Mouse (Mus musculus) heart, postnatal 0 days (tissue): ENCODE results near the gene Flvcr1. TPM values are rescaled to one million over a fixed set of nuclear protein-coding genes. Genes with fewer than 3 reads are reported as not detected.

ENCODE experiments used
- ATAC-seq: fragments of 200-750 bp; cut with Nextera tagmentation; 2 replicates; pipeline ENCODE4 v1.8.0; 2017; ENCODE audit warnings: low read depth, moderate number of reproducible peaks, moderate library complexity; ENCODE audit not compliant: insufficient read depth
- DNase-seq: peaks from one replicate; pipeline ENCODE4 v3.0.0-alpha.2; 2016; ENCODE audit warnings: low spot score
- H3K27ac ChIP-seq: fragments of 300-500 bp; sonication (generic); 2 replicates; pipeline ENCODE4 v1.5.1; 2014; ENCODE audit warnings: low read depth, mild to moderate bottlenecking
- H3K27me3 ChIP-seq: fragments of 300-500 bp; sonication (generic); 2 replicates; pipeline ENCODE4 v1.6.1; 2014; ENCODE audit warnings: low read length, mixed read lengths; ENCODE audit not compliant: control insufficient read depth, insufficient read depth
- H3K36me3 ChIP-seq: fragments of 300-500 bp; sonication (generic); replicated peaks from 2 replicates; pipeline ENCODE4 v1.6.1; 2014; ENCODE audit warnings: low read length, mixed read lengths; ENCODE audit not compliant: control insufficient read depth, insufficient read depth
- H3K4me1 ChIP-seq: fragments of 300-500 bp; sonication (generic); 2 replicates; pipeline ENCODE4 v1.6.1; 2014; ENCODE audit warnings: antibody characterized with exemption; ENCODE audit not compliant: control insufficient read depth, insufficient read depth
- H3K4me2 ChIP-seq: fragments of 300-500 bp; sonication (generic); 2 replicates; pipeline ENCODE4 v1.6.1; 2014; ENCODE audit warnings: low read depth, mild to moderate bottlenecking, low read length, moderate library complexity
- H3K4me3 ChIP-seq: fragments of 300-500 bp; sonication (generic); 2 replicates; pipeline ENCODE4 v1.5.1; 2014; ENCODE audit warnings: low read depth, low read length
- H3K9ac ChIP-seq: fragments of 300-500 bp; sonication (generic); replicated peaks from 2 replicates; pipeline ENCODE4 v1.6.1; 2014; ENCODE audit warnings: low read depth, low read length, mixed read lengths
- H3K9me3 ChIP-seq: fragments of 300-500 bp; sonication (generic); replicated peaks from 2 replicates; pipeline ENCODE4 v1.6.1; 2016; ENCODE audit warnings: low read length; ENCODE audit not compliant: control insufficient read depth
- CTCF ChIP-seq: IDR thresholded peaks from 2 replicates; pipeline ENCODE4 v1.5.1; 2016; ENCODE audit warnings: antibody characterized with exemption, control low read depth, low read depth
- EP300 ChIP-seq: IDR thresholded peaks from 2 replicates; pipeline ENCODE4 v1.6.1; 2016; ENCODE audit warnings: antibody characterized with exemption, low read depth
- WGBS: fragments of 180-500 bp; shearing (Covaris S2); extraction: QIAGEN DNeasy Blood & Tissue Kit; methylation state at CpG from one replicate; pipeline ENCODE4 v1.1.7; 2014; 5-methylcytosine and 5-hydroxymethylcytosine counted together
- polyA plus RNA-seq: library from polyadenylated mRNA; unstranded; fragments of >200 nt; fragmentation: Nextera tagmentation; extraction: Ambion mirVana; gene quantifications from 2 replicates; pipeline ENCODE4 v1.2.1, GENCODE M21; 2015
- total RNA-seq: library from RNA; depleted of rRNA; stranded (reverse); fragments of >200 nt; gene quantifications from 2 replicates; pipeline ENCODE4 v1.2.3, GENCODE M21; 2014; ENCODE audit warnings: low replicate concordance

Gene Flvcr1
- total and polyA plus RNA-seq, 2 experiments from 2014 or later: 2.4 to 5.2 TPM

- H3K27me3 ChIP-seq: no peaks in the 10 kb centered on the region
- H3K4me3 ChIP-seq: no peak overlapping the region
- no peak for ATAC-seq
- H3K36me3 ChIP-seq: no peaks in the 10 kb centered on the region
- peaks cover 7% of the 10 kb centered on the region; the same call in 1 of the 2 replicates for H3K4me1 ChIP-seq
- WGBS: 70% methylated on average over 6 of the region's 6 CpGs
- H3K4me2 ChIP-seq: no peak overlapping the region
- DNase-seq: no peak
- no peak overlapping the region for H3K27ac ChIP-seq
- H3K9ac ChIP-seq: no peak overlapping the region
- no peak for TF ChIP-seq EP300
- TF ChIP-seq CTCF: peak; percentile 37; the same call in 1 of the 2 replicates
- peaks cover 8% of the 10 kb centered on the region for H3K9me3 ChIP-seq
Observed at GRCm38 (mm10) chr1:190996346-190996877, 29.5 kb downstream of the Flvcr1 start.

- Histone ChIP-seq H3K4me1 (peaks cover 7% of the 10 kb centered on the region; the same call in 1 of the 2 replicates), H3K27me3 (no peaks in the 10 kb centered on the region), H3K36me3 (no peaks in the 10 kb centered on the region), H3K27ac (no peak overlapping the region), H3K4me3 (no peak overlapping the region), H3K4me2 (0 out of 2 replicates have a peak overlapping the region, but pooled peaks have one; percentile 6), H3K9ac (no peak overlapping the region), H3K9me3 (peaks cover 8% of the 10 kb centered on the region)
- 22% methylated on average over 7 of the region's 7 CpGs for WGBS
- ATAC-seq (peak; percentile 36; the same call in 1 of the 2 replicates), DNase-seq (peak; percentile 39)
- TF ChIP-seq CTCF: no peak
- TF ChIP-seq EP300: no peak
Observed at GRCm38 (mm10) chr1:190995548-190995947, 30.4 kb downstream of the Flvcr1 start.

DNA sequence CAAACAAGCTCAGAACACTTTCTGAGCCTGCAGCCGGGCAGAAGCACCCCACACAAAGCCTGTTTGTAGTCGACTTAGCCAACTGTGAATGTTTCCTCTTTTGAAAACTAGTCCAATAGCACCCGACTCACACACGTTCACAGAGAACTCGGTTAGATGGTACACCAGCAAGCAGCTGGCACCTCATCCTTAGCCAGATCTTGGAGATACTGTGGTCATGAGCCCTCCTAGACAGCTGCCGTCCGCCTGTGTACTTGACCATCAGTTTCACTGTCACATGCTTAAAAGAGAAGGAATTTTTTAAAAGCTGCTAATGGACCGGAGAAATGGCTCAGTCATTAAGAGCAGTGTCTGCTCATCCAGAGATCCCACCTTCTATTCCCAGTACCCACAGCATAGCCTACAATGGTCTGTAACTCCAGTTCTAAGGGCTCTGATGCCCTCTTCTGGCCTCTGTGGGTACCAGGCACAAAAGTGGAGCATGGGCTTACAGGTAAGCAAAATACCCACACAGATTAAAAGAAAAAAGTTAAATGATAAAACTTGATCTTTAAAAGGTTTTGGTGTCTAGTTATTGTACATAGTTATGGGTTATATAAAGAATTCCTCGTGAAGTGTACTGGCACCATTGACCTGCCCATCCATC lies 36.4 kb downstream of the Flvcr1 start:
- DNase-seq (no peak), ATAC-seq (no peak)
- H3K9me3 ChIP-seq: no peaks in the 10 kb centered on the region
- H3K4me3 ChIP-seq: no peak overlapping the region
- no peaks in the 10 kb centered on the region for H3K36me3 ChIP-seq
- TF ChIP-seq EP300 (no peak), CTCF (peak; percentile 23; the same call in 1 of the 2 replicates)
- H3K4me2 ChIP-seq: no peak overlapping the region
- no peaks in the 10 kb centered on the region for H3K4me1 ChIP-seq
- no peak overlapping the region for H3K9ac ChIP-seq
- no peaks in the 10 kb centered on the region for H3K27me3 ChIP-seq
- 80% methylated on average over 9 of the region's 9 CpGs for WGBS
- H3K27ac ChIP-seq: no peak overlapping the region

- H3K36me3 ChIP-seq: no peaks in the 10 kb centered on the region
- WGBS: 76% methylated on average over 4 of the region's 4 CpGs
- H3K9ac ChIP-seq: no peak overlapping the region
- no peaks in the 10 kb centered on the region for H3K9me3 ChIP-seq
- no peak for DNase-seq
- peaks cover 16% of the 10 kb centered on the region for H3K4me1 ChIP-seq
- no peaks in the 10 kb centered on the region for H3K27me3 ChIP-seq
- no peak overlapping the region for H3K4me2 ChIP-seq
- H3K27ac ChIP-seq: no peak overlapping the region
- TF ChIP-seq CTCF: no peak
- no peak for TF ChIP-seq EP300
- H3K4me3 ChIP-seq: no peak overlapping the region
- no peak for ATAC-seq
Observed at GRCm38 (mm10) chr1:190981412-190981811, 44.5 kb downstream of the Flvcr1 start.

DNA sequence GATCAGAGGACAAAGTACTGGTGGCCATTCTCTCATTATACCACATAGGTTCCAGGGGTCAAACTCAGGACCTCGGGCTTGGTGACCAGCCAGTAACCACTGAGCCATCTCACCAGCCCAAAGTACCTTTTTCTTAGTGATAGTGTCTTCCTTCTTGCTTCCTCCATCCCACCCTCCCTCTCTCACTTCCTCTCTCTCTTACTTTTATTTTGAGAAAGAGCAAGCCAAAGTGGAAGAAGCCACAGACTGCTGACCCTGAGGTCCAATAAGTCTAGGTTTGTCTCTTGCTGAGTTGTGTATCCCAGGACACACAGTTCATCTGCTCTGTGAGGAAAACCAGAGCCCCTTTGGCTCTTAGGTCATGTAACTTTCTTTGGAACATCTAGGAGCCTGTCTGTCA lies 45.5 kb downstream of the Flvcr1 start:
- DNase-seq (no peak), ATAC-seq (no peak)
- no peak overlapping the region for H3K4me2 ChIP-seq
- no peak overlapping the region for H3K4me3 ChIP-seq
- peaks cover 16% of the 10 kb centered on the region for H3K4me1 ChIP-seq
- no peaks in the 10 kb centered on the region for H3K36me3 ChIP-seq
- H3K9me3 ChIP-seq: no peaks in the 10 kb centered on the region
- 90% methylated on average over 1 of the region's 1 CpGs for WGBS
- no peaks in the 10 kb centered on the region for H3K27me3 ChIP-seq
- TF ChIP-seq CTCF (no peak), EP300 (no peak)
- H3K9ac ChIP-seq: no peak overlapping the region
- no peak overlapping the region for H3K27ac ChIP-seq
